Mouse (Mus musculus): ENCODE measurements around the gene Unc5a. TPM values are rescaled to one million over a fixed set of nuclear protein-coding genes. Genes with fewer than 3 reads are reported as not detected.

Unc5a gene
- polyA plus RNA-seq, 1 experiment, result 26.9 TPM

Other genes with a start within 250 kb of the Unc5a start
- 0.03 TPM in 2 replicates for gene Cdhr2, start 247.9 kb upstream of the Unc5a start, polyA plus RNA-seq (2012; rRNA removed)
- 0.07 and 0.10 TPM in 2 replicates for gene Gprin1, start 199.5 kb upstream of the Unc5a start, polyA plus RNA-seq (2012; rRNA removed)
- 0.08 and 0.18 TPM in 2 replicates for gene Sncb, start 182.8 kb upstream of the Unc5a start, polyA plus RNA-seq (2012; rRNA removed)
- gene Eif4e1b, start 165.4 kb upstream of the Unc5a start, polyA plus RNA-seq (2012; rRNA removed), result 0.21 and 0.34 TPM in 2 replicates
- gene Tspan17, start 160.0 kb upstream of the Unc5a start, polyA plus RNA-seq (2012; rRNA removed), result 33.0 and 37.0 TPM in 2 replicates
- 2.8 and 4.4 TPM in 2 replicates for gene Hk3, start 72.0 kb downstream of the Unc5a start, polyA plus RNA-seq (2012; rRNA removed)
- gene Uimc1, start 150.9 kb downstream of the Unc5a start, polyA plus RNA-seq (2012; rRNA removed), result 30.8 and 31.4 TPM in 2 replicates
- gene Zfp346, start 155.9 kb downstream of the Unc5a start, polyA plus RNA-seq (2012; rRNA removed), result 30.0 and 34.6 TPM in 2 replicates
- not detected in 2 replicates for gene Gm17617, start 184.1 kb downstream of the Unc5a start, polyA plus RNA-seq (2012; rRNA removed)
- gene Fgfr4, start 203.2 kb downstream of the Unc5a start, polyA plus RNA-seq (2012; rRNA removed), result 0.15 and 0.66 TPM in 2 replicates

Measured in urinary bladder, adult 2 months (tissue).